Mouse (Mus musculus) G1E-ER4 (cell line): ENCODE data around the gene Large1. TPM values are rescaled to one million over a fixed set of nuclear protein-coding genes. Genes with fewer than 3 reads are reported as not detected.

Experiments used
- GATA1 ChIP-seq: IDR thresholded peaks from one replicate; pipeline ENCODE4 v1.8.0; 2012; ENCODE audit warnings: low read length, inconsistent platforms
- polyA plus RNA-seq: library from polyadenylated mRNA; stranded (reverse); fragments of >175 nt; gene quantifications from 2 replicates; pipeline ENCODE4 v1.2.3, GENCODE M21; 2012

Gene Large1
- not detected in 2 replicates for polyA plus RNA-seq

- no peak for TF ChIP-seq GATA1
Observed at GRCm38 (mm10) chr8:73353108-73353793, at the start of gene Large1. Gene Large1 (minus strand): TSS chr8:73353540.

- no peak for TF ChIP-seq GATA1
Observed at GRCm38 (mm10) chr8:73400343-73400742, 47.0 kb upstream of the Large1 start.

DNA sequence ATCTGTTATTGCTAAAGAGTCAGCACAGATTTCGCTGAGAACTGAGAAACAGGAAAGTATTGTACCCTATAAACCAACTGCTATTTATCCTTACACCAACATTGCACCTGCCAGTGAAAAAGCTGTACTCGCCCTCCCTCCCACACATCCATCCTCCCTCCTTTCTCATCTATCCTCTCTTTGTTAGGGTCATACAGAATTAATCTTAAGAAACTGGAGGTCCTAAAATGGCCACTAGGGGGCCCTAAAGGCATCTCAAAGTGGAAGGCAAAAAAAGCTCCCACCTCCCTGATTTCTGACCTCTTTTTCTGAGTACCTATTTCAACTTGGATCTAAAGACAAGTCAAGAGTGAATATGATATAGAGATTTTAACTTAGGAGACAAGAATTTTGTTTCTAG lies 2.6 kb upstream of the Large1 start:
- no peak for TF ChIP-seq GATA1

- TF ChIP-seq GATA1 = no peak
Observed at GRCm38 (mm10) chr8:73354201-73354881, 1.0 kb upstream of the Large1 start.

- TF ChIP-seq GATA1 = no peak
Observed at GRCm38 (mm10) chr8:73353794-73354179, 447 bp upstream of the Large1 start.

- no peak for TF ChIP-seq GATA1
Observed at GRCm38 (mm10) chr8:73352301-73353107, 836 bp downstream of the Large1 start.

- no peak for TF ChIP-seq GATA1
Observed at GRCm38 (mm10) chr8:73350366-73350765, 3.0 kb downstream of the Large1 start.

DNA sequence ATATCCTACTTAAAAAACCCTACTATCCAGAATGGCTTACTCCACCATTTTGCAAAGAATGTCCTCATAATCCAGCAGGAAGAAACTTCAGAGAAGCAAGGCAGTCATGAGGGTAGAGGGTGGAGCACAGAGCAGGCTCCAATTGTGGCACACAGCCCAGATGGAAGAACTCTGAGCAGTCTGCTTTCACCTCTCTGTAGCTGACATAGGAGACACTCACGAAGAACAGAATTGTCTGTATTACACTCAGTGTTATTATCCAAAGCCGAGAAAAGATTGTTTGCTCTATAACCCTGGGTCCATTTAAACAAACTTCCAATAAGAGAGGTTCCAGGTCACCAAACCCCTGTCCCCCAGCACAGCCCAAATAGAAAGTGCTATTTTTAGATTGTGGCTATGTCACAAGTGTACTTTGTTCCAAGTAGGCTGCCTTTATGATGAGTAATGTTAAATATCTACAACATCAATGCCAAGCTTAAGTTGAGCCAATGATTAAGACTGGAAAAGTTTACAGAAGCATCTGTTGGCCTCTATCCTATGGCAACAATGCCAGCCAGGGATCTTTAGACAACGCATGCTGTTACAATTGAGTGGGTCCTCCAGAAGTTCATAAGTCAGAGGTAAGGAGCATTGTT lies 10.5 kb downstream of the Large1 start:
- no peak for TF ChIP-seq GATA1

DNA sequence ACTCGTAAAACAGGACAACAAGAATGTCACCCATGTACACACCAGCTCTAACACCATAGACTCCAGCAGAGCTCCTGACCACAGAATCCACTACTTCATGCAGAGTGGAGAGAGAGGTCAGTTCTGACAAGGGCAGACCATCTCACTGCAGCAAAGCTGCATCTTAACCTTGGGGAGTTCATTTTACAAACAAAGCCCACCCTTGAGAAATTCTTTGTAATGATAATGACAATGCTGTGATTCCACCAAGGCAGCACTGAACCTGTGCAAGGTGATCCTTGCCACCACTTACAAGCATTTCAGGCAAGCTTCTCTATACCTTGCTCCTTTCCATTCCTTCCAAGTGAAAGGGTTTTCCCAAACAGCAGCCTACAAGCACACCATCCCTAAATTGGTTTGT lies 16.5 kb downstream of the Large1 start:
- TF ChIP-seq GATA1 = no peak

DNA sequence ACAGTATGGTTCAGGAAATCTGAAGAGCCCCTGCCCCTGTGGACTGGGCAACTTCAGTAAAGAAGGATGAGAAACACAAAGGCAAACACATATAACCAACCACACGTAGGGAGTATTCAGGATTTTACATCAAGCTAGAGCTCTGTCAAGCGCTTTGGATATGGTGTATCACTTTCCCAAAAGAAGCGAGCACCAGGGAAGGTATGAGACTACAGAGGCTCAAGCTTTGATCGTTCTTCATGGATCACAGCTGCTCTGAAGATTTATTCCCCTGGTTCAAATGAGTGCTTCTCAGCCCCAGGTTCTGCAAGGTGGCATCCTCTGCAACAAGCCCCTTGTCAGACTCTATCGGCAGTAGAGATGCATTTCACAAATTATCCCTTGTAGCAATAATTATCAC lies 24.2 kb downstream of the Large1 start:
- no peak for TF ChIP-seq GATA1

GRCm38 (mm10) chr8:73328056-73328455 lies 25.3 kb downstream of the Large1 start:
- TF ChIP-seq GATA1 = no peak

- TF ChIP-seq GATA1 = no peak
Observed at GRCm38 (mm10) chr8:73324667-73325066, 28.7 kb downstream of the Large1 start.

DNA sequence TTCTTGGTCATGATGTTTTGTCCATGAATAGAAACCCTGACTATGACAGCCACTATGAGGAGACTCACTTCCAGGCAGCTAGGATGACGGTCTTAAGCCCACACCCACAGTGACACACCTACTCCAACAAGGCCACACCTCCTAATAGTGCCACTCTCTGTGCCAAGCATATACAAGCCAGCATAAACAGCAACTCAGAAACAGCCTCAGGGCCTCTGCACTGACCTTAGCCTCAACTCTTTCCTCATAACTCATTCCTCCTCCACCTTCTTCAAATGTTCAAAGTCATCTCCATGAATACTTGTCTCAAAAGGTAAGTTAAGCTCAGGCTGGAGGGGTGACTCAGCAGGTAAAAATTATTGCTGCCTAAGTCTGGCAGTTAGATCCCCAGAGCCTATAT lies 29.7 kb downstream of the Large1 start:
- no peak for TF ChIP-seq GATA1

- no peak for TF ChIP-seq GATA1
Observed at GRCm38 (mm10) chr8:73313911-73314310, 39.4 kb downstream of the Large1 start.

- no peak for TF ChIP-seq GATA1
Observed at GRCm38 (mm10) chr8:73312714-73313607, 40.4 kb downstream of the Large1 start.

DNA sequence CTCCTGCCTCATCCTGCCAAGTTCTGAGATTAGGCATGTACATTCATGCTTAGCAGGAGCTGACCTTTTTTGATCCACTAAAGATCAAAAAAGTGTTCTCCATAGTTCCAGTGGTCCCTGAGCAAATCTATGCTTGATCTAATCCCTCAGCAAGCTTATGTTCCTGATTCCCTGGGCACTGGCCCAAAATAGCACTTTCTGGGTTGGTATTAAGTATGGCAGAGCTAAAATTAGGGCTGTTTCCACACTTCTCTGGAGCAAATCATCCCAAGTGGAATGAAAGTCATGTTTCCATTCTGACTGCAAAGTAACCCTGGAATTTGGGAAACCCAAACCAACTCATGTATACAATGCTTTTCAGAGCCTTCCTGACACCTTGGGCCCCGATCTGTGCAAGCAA lies 42.9 kb downstream of the Large1 start:
- no peak for TF ChIP-seq GATA1
